Mouse (Mus musculus): ENCODE measurements at regions not wholly inside any gene's neighbourhood (a gene's known extent, or its start where the extent isn't known, plus 50 kb on each side); places are given as distances from the start of the nearest gene placed in this dataset.

- no peak for ATAC-seq (replicated peaks; ENCODE audit: poor library complexity)
Observed at GRCm38 (mm10) chr1:155472112-155472955, 55.1 kb upstream of the Xpr1 start.

GRCm38 (mm10) chr1:155472956-155473646 is 55.9 kb upstream of the Xpr1 start:
- ATAC-seq (replicated peaks; ENCODE audit: poor library complexity), result no peak

DNA sequence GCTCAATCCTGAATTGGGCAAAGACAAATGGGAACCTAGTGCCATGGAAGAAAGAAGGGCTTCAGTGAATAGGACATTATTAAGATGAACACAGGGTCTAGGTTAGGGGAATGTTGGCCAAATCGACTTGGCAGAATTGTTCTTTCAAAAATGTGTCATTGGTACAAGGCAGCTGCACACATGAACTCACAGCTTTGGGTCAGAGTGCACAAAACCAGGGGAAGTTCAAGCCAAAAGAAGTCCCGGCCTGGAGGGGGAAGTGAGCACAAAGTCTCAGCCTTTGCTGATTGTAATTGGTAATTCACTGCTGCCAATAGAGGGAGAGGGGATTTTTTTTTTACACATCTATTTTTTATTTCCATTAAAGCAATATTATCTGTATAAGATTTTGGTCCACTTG is 57.8 kb upstream of the Xpr1 start:
- ATAC-seq (replicated peaks; ENCODE audit: poor library complexity), result peak; percentile 49

GRCm38 (mm10) chr1:155476237-155476636 is 59.0 kb upstream of the Xpr1 start:
- peak; percentile 98 for ATAC-seq (replicated peaks; ENCODE audit: poor library complexity)

DNA sequence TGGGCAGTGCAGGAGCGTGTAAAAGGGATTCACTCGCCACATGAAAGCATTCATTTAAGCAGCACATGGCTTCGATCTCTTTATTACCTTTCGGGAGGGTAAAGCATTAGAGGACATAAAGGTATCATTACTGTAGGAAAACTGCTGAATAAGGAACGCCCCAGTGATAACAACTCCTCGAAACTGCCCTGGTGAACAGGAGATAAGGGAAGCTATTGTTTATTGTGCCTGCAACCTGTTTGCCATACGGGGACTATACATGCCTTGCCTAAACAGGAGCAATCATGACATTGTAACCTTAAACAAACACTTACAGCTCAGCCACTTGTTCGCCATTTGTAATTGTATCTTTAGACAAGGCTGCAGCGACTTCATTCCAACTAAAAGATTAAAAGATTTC is 64.9 kb upstream of the Xpr1 start:
- peak; percentile 52; the same call in 1 of the 2 replicates for ATAC-seq (replicated peaks; ENCODE audit: poor library complexity)

- no peak for ATAC-seq (replicated peaks; ENCODE audit: poor library complexity)
Observed at GRCm38 (mm10) chr1:155482760-155483159, 65.5 kb upstream of the Xpr1 start.

- ATAC-seq (replicated peaks; ENCODE audit: poor library complexity), result peak; percentile 69
Observed at GRCm38 (mm10) chr1:155483693-155484092, 66.5 kb upstream of the Xpr1 start.

DNA sequence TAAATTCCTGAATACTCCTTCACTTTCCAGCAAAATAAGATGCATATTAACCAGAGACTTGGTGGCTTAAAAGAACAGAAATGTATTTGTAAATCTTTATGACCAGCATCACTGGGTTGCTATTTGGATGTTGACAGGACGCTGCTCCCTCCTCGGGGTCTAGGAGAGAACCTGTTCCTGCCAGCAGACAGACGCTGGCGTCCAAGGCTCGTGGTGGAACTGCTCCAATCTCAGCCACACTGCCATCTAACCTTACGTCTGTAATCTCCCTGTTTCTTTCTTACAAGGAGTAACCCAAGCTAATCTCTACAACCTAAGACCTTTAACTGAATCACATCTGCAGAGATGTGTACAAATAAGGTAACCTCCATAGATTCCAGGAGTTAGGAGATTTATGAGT is 70.1 kb upstream of the Acbd6 start:
- no peak for ATAC-seq (replicated peaks; ENCODE audit: poor library complexity)

- ATAC-seq (replicated peaks; ENCODE audit: poor library complexity), result no peak
Observed at GRCm38 (mm10) chr1:155488966-155489661, 68.8 kb upstream of the Acbd6 start.

DNA sequence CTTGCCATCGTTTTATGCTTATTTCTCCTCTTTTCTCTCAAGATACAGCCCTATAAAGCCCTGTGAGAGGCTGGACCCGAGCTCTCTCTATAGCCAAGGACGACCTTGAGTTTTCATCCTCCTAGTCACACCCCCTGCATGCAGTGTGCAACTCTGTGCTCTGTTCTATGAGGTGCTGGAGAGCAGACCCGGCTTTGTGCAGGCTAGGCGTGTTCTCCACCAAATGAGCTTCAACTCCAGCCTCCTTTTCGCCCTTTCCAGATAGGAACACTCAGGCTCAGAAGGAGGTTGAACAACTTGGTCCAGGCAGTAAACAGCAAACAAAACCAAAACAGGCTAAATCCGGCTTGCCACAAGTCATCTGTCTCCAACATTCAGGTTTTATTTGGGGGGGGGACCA is 67.8 kb upstream of the Acbd6 start:
- ATAC-seq (replicated peaks; ENCODE audit: poor library complexity), result no peak

GRCm38 (mm10) chr1:155491205-155492026 is 66.5 kb upstream of the Acbd6 start:
- no peak for ATAC-seq (replicated peaks; ENCODE audit: poor library complexity)

- no peak for ATAC-seq (replicated peaks; ENCODE audit: poor library complexity)
Observed at GRCm38 (mm10) chr1:155493333-155493732, 64.6 kb upstream of the Acbd6 start.

- no peak for ATAC-seq (replicated peaks; ENCODE audit: poor library complexity)
Observed at GRCm38 (mm10) chr1:155493799-155494198, 64.1 kb upstream of the Acbd6 start.

GRCm38 (mm10) chr1:155494347-155494746 is 63.6 kb upstream of the Acbd6 start:
- no peak for ATAC-seq (replicated peaks; ENCODE audit: poor library complexity)

- no peak for ATAC-seq (replicated peaks; ENCODE audit: poor library complexity)
Observed at GRCm38 (mm10) chr1:155499735-155500134, 58.2 kb upstream of the Acbd6 start.

DNA sequence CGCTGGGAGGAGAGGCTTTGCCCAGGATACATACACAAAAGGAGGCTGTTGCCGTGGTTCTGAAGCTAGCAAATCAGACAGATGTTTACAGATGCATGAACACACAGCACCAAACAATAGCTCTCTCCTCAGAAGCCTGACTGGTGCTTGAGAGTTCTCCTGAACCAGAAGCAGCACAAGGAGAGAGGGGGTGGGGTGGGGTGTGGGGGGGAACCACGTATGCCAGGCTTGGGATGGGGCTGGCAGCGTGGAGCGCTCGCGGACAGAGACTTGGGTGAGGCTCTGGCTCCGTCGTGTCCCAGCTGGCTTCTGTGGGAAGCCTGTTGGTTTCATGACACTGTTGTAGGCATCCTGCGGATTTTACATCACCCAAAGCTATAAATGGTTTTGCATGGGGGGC is 55.1 kb upstream of the Acbd6 start:
- no peak for ATAC-seq (replicated peaks; ENCODE audit: poor library complexity)

- ATAC-seq (replicated peaks; ENCODE audit: poor library complexity), result no peak
Observed at GRCm38 (mm10) chr1:155504581-155505328, 53.2 kb upstream of the Acbd6 start.

DNA sequence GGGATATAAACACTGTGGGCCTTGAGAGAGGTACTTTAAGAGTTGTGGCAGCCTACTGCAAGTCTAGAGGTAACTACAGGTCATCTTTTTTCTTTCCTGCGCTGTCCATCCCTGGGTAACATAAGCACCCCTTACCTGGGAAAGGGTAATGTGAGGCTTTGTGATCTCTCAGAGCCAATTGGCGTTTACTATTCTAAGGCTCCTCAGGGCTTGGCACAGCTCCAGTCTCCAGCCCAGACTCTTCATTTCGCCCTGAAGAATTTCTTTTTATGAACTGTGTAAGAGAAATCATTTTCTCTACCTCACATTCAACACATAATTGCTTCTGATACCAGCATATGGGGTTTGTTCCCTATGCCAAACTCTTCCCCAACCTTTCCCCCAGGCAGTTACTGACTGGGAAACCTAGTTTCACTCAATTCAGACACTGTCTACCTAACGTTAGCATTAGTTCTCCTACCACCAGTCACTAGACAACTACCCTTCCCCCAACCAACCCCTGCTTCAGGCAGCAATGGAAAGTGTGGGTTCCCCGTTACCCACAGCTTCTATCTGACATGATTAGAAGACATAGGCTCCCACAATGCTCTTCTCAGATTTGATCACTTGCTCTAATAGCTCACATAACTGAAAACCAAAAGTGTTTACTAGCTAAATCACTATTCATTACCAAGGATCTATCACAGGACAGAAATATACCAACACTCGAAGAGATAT is 52.4 kb upstream of the Acbd6 start:
- no peak for ATAC-seq (replicated peaks; ENCODE audit: poor library complexity)

Data from megakaryocyte progenitor cell, adult 5-6 weeks (primary cell).